Mouse (Mus musculus): ENCODE results near the gene Phka1.

DNA sequence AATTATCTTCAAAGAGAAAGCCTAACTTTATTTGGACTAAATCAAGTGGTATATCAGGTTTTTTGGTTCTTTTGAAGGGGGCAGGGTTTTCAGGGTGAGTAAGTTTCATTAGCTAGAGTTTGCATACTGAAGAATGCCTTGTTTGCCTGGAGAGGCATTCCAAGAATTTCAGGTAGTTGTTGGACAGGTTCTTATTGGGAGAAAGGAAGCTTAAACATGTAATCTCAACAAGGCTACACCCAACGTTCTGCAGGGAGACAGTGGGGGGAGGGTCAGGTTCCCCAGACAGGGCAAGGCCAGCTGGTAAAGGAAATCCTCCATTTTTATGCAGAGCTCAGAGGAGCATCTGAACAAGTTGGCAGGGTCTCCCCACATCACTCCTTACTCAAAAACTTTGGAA, 72.9 kb downstream of the Phka1 start:
- no peak for TF ChIP-seq POU5F1 (IDR thresholded peaks at IDR 0.05; ENCODE audit: borderline replicate concordance, low read length)
- TF ChIP-seq CTCF (conservative IDR thresholded peaks at IDR 0.05; ENCODE audit: low read length): no peak
